ENCODE assay signal across 24 mouse cellular contexts in the genomic region with DNA sequence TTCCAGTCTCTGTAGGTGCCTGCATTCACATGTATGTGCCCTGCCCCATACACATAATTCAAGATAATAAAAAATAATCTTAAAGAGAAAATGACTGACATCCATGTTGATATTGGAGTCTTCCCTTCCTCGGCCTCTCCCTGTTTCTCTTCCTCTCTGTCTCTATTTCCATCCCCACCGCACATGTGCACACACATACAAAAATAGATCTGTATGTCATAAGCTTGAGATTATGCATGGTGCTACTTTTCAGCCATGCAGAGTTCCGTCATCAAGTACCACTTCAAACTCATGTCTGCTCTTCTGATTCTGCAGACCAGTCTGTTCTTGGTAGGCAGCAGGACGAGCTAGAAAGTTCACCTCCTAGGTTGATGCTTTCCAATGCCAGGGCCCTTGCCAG.
"Had no signal": no experiment of that assay in that cellular context is flagged by ENCODE, and none has a peak within 500 bp of the region (broad histone marks: within the 10 kb centered on the region; RNA-seq: fewer than 3 reads in every experiment).

No protein-coding gene starts in this region.

- H3K4me3 ChIP-seq: heart, embryonic 10.5 days; heart, embryonic 12.5 days; intestine, embryonic 15.5 days; layer of hippocampus, adult 2 months; left cerebral cortex, adult 2 months; limb, embryonic 10.5 days; limb, embryonic 12.5 days; liver, embryonic 13.5 days had no signal

- H3K4me2 ChIP-seq: heart, embryonic 12.5 days; hindbrain, embryonic 14.5 days; intestine, embryonic 15.5 days; limb, embryonic 12.5 days; liver, embryonic 11.5 days; liver, embryonic 13.5 days had no signal

- H3K9ac ChIP-seq: heart, embryonic 12.5 days; hindbrain, embryonic 14.5 days; intestine, embryonic 15.5 days; limb, embryonic 12.5 days; liver, embryonic 13.5 days had no signal

- H3K27ac ChIP-seq: heart, embryonic 10.5 days; hindbrain, embryonic 14.5 days; intestine, embryonic 15.5 days; layer of hippocampus, adult 2 months; left cerebral cortex, adult 2 months; limb, embryonic 10.5 days; limb, embryonic 12.5 days; liver, embryonic 13.5 days had no signal

- H3K36me3 ChIP-seq: heart, embryonic 10.5 days; heart, embryonic 12.5 days; intestine, embryonic 15.5 days; limb, embryonic 10.5 days; limb, embryonic 12.5 days; liver, embryonic 13.5 days had no signal

- H3K9me3 ChIP-seq: heart, embryonic 10.5 days; heart, embryonic 12.5 days; intestine, embryonic 15.5 days; limb, embryonic 10.5 days; limb, embryonic 12.5 days; liver, embryonic 13.5 days had no signal

- ATAC-seq: hindbrain, embryonic 16.5 days; inflammation-experienced regulatory T-cells, adult 6 months; intestine, embryonic 15.5 days; intestine, postnatal 0 days had no signal

- DNase-seq: gastrocnemius, postnatal 14 days; gastrocnemius, postnatal 36 days; heart, adult 18-20 months; heart, postnatal 14 days; heart, postnatal 36 days; kidney, adult 18-20 months; kidney, adult 8-10 months; kidney, postnatal 10 days; kidney, postnatal 25 days; kidney, postnatal 4 days; liver; liver, embryonic 13.5 days had no signal

- H3K4me1 ChIP-seq: liver, embryonic 13.5 days had no signal
